Mouse (Mus musculus): ENCODE data around the gene Ttc28.

DNA sequence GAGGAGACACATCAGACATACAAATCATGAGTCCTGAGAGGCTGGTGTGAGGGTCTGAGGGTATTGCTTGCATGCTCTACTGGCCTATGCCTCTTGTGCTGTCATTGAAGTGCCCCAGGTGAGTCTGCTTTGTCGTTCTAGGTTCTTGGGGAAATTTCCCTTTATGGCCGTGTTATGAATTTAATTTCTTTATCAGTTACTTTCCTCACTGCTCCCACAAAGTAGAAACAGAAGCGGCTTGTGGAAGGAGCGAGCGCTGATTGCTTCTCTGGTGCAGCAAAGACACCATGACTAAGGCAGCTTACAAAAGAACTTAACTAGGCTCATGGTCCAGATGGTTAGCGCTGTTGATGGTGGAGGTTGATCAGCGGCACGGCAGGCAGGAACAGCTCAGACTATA, 64.7 kb downstream of the Ttc28 start:
- TF ChIP-seq CTCF (conservative IDR thresholded peaks at IDR 0.05 in 1 of 2, IDR thresholded peaks at IDR 0.05 in 1 of 2; ENCODE audit: low read depth in 2 of 2, low read length in 2 of 2) (no peak), MYC (IDR thresholded peaks at IDR 0.05; ENCODE audit: low read depth, low read length) (no peak), POLR2A (IDR thresholded peaks at IDR 0.05; ENCODE audit: low read depth, low read length) (no peak), RCOR1 (conservative IDR thresholded peaks at IDR 0.05; ENCODE audit: low read depth, low read length) (no peak), BHLHE40 (IDR thresholded peaks at IDR 0.05; ENCODE audit: low read depth, low read length) (no peak), KAT2A (IDR thresholded peaks at IDR 0.05; ENCODE audit: insufficient replicate concordance, low read length) (no peak), E2F4 (IDR thresholded peaks at IDR 0.05; ENCODE audit: insufficient replicate concordance, low read depth, low read length) (no peak), ZNF384 (IDR thresholded peaks at IDR 0.05; ENCODE audit: low read depth, low read length) (no peak), EP300 (IDR thresholded peaks at IDR 0.05; ENCODE audit: low read length) (no peak), SMC3 (IDR thresholded peaks at IDR 0.05; ENCODE audit: low read depth, low read length) (no peak), CHD1 (IDR thresholded peaks at IDR 0.05; ENCODE audit: low read depth, low read length) (no peak), ZKSCAN1 (IDR thresholded peaks at IDR 0.05; ENCODE audit: borderline replicate concordance, low read depth, low read length) (no peak)

Measured in CH12.LX (cell line).